Mouse (Mus musculus): Measurements from ENCODE around the gene Plaa.
A peak's percentile ranks its signal among the peaks of the same experiment; 100 is the strongest.
"Not testable (repeated sequence)": the region's sequence is repeated elsewhere in the genome, so short reads cannot be mapped to it uniquely, and the experiment has no call there.

Plaa gene

DNA sequence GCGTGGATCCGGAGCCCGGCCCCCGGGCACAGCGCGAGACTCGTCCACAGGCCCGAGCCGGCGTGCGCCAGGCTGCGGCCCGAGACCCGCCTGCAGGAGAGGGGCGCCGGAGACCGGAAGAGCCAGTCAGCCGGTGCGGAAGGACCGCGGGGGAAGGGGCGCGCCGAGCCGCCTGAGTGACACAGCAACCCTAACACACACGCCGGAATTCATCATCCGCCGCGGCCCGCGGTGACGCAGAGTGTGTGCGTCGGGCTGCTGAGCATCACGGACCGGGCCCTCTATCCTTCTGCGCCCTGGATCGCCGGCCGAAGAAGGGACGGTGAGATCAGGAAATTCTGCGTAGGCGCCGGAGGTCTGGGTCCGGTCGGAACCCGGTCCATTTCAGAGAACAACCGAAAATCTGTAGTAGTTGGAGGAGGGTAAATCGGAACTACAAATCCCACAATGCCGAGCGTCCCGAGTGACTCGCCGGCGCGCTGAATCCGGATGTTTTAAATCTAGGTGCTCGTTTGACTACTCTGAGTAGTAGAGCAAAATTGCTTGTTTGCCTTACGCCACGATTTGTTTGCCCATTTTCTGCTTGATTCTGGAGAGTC, at the start of gene Plaa:
Gene Plaa (minus strand): TSS at position 214 of the 599 bp plus-strand sequence.
- DNase-seq = peak; percentile 90

DNA sequence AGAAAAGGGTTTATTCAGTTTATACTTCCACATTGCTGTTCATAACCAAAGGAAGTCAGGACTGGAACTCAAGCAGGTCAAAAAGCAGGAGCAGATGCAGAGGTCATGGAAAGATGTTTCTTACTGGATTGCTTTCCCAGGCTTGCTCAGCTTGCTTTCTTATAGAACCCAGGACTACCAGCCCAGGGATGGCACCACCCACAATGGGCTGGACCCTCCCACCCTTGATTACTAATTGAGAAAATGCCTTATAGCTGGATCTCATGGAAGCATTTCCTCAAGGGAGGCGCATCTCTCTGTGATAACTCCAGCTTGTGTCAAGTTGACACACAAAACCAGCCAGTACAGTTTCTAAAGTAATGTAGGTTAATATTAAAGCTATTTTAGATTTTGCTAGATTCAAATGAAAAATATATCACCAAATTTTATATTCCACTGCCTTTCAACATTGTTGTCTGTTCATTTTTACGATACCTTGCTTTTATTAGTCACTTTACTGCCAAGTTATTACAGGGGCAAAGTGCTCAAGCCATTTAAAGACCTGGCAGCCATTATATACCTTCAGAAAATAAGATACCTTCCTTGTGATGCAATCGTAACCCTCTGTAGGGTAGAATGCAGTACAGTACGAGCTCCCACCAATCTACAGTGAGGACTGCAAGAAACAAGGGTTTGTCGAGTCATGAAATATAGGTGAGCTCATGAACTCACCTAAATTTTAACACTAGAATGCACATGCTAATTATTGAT, 47.6 kb upstream of the Plaa start:
- not testable (repeated sequence) for DNase-seq

DNA sequence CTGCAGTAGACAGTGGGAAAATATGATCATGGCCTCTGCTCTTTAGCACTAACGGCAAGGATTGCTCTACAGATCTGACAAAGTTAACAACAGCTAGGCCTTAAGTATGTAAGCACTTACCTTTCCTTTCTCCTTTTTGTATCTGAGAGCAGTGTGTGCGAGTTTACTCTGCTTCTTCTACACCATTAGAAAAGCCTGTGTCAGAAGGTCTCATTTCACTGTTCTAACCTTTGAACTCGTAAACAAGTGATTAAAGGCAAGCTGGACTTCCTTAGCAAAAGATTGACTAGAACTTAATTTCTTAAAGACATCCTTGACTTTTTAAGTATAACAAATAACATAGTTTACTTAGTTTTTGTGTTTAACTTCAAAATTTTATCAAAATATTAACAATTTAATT, 46.9 kb upstream of the Plaa start, which contains the start of gene Lrrc19:
Gene Lrrc19 (minus strand): TSS at position 225 of the 400 bp plus-strand sequence.
- no peak for DNase-seq

DNA sequence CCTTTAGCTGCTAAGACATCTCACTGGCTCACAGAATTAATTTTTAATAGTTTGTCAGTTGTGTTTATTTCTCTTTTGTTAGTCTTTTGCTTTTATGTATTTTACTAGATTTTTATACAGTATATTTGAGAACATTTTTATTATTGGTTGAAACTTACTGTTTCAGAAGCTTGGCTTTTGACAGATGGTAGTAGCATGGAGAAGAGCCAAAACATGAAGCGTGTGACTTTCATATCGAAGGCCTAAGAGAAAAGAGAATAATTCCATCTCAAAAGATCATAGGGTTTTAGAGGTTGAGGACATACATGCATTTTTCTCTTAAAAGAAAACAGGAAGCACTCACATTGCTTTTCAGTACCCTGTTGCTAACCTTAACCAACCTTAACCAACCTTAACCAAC, 40.1 kb upstream of the Plaa start:
- no peak for DNase-seq

DNA sequence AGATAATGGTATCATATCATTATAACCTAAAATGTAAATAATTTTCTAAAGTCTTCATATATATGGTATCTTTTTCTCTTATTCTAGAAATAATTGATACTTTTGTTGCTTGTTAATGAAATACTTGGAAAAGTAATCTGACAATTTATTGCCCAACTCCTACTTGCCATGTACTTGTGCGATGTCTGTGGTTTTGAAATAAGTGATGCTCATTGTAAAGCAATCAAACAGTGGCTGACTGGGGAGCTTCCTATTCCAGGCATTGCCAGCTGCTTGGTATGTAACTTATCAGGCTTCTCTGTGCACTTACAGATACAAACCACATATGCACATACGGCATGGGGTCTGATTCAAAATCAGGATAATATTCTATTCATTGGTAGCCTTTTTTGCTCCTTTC, 17.0 kb upstream of the Plaa start:
- DNase-seq = no peak

DNA sequence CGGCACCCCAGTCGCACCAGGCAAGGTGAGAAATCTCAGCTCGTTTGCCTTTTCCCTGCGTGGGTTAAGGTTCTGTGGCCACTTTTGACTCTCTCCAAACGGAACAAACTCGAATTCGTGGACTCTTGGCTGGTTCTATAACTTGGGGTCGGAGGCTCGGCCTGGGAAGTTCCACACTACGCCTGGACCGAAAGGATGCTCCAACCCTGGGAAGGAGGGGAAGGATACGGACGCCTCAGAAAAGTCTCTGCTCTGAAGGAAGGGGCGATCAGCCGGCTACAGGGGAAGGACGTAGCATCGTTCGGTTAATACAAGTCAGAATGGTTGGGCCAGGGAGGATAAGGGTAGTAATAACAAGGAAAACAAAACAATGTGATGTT, 11.6 kb upstream of the Plaa start:
- no peak for DNase-seq

DNA sequence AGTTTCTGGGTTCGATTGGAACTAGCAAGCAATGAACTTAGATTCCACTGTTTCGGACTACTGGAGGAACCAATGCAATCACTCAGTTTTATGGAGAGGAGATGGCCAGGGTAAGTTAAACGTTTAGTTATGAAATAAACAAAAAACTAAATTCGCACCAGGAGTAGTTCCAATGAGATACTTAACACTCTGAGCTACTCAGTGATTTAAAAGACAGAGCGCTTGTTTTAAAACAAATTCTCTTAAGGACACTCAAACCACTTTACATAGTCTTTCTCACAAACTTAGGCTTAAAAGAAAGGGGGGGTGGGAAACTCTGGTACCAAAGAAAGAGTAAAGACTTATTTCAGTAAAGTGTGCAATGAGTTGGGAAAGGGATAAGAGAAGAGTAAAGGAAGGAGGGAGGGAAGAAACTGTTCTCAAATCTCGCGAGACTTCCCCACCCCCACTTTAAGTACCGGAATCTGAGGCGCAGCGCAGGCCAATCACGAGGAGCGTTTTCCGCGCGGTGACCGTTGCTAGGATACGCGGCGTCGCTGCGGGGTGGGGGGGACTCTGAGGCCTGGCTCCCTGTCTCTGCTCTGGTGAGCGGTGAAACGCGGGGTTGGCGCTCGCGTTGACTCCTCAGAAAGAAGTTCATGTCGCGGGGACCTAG, 11.1 kb upstream of the Plaa start, which contains the start of gene Ift74:
Gene Ift74 (plus strand): TSS at position 520 of the 655 bp plus-strand sequence.
- peak; percentile 93 for DNase-seq

DNA sequence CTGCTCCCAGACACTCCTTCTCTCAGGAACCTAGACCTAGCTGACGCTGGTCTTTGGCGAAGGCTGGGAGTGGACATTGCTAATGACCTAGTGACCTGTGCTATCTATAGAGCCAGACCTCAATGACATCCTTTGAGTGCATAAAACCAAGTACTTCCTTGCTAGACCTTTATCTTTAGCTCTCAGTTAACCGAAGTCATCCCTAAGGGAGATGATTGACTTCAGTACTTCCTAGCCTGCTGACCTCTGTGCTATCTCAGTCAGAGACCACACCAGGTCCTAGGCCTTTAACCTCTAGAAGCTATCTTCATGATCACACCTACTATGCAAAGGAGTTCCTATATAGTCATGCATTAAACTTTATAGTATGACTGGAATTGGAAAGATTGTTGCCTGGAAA, 7.3 kb upstream of the Plaa start:
- DNase-seq = no peak

DNA sequence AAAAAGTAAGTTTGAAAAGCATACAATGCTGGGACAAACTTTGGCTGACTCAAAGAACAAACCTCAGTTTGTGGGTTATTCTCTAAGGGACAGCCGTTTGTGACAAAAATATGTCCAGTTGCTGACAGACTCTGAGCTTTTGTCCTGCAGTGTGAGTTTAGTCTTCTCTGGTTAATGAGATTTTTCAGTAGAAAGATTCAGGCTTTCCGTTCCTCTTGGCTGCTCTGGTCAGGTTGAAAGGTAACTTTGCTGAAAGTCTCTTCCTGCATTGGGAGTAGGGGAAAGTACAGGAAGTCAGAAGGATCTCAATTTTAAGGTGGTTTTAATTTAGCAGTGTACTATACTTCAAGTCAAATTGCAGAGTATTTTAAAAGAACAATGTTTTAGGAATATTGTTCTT, 2.5 kb upstream of the Plaa start:
- no peak for DNase-seq

DNA sequence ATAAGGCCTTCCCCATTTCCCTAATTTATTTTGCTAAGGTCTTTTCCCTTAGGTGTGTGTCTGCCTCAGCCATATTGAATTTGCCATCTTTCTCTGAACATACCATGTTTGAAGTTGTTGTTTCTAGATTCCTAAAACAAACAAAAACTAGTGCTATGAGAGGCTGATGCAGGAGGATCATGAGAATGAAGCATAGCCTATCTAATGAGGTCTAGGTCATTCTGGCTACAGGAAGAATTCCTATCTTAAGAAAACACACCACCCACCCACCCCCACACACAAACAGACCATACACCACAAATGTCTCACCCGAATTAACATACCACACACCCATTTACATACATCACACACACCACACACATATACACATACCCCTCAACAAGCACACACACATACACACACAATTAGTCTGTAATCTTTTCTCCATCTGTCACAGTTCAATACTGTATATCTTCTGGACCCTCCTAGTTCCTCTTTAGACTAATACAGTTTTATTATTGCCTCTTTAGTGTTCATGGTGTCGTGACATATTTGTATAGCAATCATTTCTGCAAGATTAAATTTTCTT, 1.5 kb upstream of the Plaa start:
- no peak for DNase-seq

DNA sequence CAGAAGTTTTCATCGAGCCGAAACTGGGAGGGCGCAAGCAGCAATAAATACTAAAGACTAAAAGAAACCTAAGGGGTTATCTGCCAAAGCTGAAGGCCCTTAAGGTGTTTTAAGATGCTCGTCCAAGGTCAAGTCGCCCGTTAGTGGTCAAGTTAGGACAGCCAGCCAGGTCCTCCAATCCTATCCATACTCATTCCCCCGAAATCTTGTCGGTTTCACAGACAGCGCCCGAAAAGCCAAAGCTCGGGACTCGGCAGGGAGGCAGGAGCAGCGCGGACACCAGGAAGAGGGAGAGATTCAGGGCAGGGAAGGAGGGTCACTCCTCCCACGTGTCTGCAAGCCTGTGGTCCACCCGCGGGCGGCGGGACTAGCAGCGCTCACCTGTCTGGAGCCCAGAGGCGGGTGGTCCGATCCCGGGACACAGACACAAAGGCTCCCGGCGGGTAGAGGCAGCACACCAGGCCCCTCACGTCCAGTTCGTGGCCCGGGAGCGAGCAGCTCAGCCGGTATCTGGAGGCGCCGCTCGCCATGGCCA, 481 bp downstream of the Plaa start:
- DNase-seq = no peak

DNA sequence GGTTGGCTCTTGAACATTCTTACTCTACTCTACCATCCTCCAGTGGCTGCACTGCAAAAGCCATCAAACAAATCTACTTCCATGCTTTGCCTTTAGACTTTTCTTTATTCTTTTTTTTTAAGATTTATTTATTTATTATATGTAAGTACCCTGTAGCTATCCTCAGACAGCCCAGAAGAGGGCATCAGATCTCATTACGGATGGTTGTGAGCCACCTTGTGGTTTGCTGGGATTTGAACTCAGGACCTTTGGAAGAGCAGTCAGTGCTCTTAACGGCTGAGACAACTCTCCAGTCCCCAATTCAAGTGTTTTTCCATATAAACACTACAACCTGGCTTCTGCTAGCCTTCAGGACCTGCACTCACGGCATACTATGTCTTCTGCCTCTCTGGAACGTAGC, 1.6 kb downstream of the Plaa start:
- no peak for DNase-seq

DNA sequence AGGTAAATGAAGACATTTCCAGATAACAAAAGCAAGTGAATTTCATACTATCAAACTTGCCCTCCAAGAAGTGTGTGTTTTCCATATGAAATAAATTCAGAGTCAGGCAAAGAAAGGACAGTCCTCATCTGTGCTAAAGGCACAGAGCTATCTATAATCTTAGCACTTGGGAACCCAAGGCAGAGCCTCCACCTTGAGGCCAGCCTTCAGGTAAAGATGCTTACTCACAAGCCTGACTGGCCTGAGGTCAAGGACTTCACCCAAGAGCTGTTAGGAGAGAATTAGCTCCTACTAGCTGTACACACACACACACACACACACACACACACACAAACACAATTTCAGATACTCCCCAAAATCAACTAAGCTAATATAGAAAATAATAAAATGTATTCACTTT, 10.3 kb downstream of the Plaa start:
- no peak for DNase-seq

DNA sequence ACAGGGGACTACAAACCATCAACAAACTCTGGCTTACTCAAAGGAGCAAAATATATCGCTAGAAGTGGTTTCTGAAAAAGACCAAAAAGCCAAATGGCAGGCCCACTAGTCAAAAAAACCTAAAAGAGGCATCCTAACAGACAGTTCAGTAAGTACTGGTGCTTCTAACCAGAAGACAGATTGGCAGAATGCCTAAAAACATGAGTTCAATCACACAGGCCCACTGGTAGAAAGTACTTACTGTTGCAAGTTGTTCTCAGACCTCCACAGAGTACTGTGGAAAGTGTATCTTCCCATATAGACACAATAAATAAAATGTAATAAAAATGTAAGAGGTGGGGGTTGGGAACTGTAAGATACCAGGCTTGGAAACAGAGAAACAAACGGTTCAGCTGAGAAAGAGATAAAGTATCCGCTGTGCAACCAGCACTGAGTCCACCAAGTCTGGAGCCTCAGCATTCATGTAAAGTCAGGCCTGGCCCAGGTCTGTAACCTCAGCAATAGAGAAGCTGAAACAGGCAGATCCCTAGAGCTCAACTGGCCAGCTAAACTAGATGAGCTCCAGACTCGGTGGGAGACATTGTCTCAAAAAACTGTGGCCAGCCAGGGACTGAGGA, 11.2 kb downstream of the Plaa start:
- DNase-seq = no peak

DNA sequence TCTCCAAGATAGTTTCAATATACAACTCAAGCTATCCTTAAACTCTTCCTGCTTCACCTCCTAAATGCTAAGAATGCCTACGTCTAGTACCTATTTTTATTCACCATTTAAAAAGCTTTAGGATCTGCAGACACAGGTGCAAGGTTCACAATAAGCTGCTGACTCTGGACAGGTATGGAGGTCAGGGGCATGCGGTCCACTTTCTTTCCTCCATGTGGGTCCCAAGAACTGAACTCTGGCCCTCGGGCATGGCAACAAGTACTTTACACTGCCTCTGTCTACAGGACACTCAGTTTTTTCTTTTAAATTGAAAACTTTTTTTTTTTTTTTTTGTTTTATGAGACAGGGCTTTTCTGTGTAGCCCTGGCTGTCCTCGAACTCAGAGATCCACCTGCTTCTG, 30.4 kb downstream of the Plaa start:
- no peak for DNase-seq

DNA sequence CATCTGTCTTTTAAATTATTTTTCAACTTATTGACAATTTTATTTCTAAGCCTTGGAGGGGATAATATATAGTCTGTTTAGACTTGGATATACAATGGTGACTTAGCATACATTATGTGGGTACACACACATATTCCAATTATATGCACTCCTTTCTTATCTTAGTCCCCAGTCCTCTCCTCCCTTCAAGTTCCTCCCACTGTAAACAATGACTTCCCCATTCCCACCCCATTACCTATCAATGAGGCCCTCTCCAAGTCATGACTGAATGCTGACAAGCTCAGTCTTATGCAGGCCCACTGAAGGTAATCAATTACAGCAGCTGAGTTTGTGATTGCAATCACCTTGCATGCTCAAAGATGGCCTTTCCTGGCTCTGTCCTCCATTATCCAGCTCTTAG, 38.7 kb downstream of the Plaa start:
- no peak for DNase-seq

DNA sequence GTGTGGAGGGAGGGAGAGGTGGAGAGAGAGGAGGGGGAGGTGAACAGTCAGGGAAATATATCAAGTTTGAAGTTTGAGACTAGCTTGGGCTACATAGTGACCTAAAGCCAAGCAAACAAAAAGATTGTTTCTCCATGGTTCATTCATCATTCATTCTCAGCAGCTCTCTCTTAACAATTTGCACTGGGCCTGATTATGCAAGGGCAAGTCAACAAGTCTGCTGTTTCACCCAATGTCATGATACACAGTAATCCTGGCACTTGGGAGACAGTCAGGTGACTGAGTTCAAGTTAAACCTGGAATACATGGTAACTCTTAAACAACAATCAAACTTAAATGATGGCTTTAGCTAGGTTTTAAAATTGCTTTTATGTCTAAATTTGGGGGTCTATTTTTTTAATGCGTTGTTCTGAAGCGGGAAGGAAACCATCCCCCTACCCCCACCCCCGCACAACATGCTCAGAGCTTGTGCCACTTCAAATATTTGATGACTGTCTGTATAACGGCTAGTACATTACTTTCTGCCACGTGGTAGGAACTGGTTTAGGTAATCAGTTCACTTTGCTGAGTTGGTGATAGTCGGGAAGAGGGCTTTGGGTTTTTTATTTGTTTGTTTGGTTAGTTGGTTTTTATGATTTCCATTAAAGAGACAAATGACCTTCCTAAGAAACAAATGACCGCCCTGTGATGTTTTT, 40.9 kb downstream of the Plaa start:
- no peak for DNase-seq

DNA sequence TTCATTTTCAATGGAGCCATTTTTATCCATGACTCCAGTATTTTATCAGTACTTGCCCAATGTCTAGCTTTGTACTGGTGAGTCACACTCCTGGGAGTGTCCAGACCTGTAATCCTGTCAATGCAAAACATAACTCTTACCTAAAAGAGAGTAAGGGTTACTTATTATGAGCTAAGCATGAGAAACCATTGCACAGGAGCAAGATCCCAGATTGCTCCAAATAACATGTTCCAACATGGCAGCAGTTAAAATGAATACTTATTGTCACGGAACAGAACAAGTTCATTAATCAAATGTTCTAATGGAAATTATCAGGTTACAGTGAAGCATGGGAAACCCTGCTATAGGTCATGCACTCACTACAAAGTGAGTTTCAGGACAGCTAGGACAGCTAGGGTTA, 42.7 kb downstream of the Plaa start:
- DNase-seq = no peak

DNA sequence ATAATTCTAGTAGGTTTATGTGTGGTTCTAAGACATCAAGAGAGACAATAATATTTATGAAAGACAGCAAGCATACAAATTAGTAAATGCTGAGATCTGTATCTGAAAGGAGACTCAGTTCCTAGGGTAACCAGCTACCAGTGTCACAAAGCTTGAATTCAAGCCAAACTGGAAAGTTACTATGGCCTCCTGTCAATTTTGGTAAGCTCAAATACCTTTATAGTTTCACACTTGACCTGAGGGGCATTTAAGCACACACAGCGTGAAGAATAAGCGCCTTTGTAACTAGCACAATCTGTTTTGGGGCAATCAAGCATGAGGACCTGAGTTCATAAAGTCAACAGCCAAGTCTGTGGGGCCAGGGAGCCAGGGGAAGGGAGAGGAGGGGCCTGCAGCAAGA, 43.8 kb downstream of the Plaa start:
- DNase-seq = no peak

DNA sequence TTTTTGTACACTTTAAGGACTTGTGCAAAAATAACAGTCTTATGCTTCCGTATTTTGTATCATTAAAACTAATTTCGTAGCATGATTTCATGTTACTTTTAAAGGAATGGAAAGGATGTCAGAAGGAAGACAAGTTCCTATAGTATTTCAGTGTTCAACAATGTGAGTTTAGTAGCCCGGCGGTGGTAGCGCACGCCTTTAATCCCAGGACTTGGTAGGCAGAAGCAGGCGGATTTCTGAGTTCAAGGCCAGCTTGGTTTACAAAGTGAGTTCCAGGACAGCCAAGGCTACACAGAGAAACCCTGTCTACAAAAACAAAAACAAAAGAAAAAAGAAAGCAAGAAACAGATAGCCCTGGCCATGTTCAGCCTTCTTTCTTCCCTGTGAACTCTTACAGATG, 45.9 kb downstream of the Plaa start:
- no peak for DNase-seq

DNA sequence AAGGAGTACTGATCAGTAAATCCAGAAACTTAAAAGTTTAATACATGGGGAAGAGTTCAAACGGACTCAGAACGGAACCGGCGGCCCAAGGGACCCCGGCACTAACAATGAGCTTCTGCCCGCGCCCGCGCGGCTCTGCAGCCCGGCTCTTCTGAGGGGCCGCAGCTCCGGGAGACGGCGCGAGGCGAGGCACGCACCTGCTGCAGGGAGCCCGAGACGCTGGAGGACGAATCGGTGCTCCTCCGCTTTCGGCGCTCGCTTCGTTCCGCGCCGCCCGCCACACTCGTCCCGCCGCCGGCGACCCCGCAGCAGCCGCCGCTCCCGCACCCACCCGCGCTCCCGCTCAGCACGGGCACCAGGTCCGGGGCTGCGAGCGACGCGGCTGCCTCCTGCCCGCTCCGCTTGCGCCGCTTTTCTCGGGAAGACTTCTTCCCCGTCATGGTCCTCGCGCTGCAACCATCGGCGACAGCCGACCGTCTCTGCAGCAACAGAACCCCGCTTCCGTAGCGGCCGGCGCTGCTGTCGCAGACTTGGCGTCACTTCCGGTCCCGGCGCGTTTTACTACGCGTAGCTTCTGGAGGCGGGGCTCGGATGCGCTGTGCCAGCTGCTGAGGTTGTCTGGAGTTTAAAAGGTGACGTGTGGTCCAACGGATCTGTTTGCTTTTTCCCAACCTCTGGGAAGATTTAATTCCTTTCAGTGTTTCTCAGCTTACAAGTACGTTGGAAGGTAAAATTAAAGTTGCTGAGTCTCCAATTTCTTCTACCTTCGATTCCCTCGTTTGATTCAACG, 46.6 kb downstream of the Plaa start, which contains the start of the genes Gm10306 and Caap1:
Gene Gm10306 (plus strand): TSS at position 282 of the 790 bp plus-strand sequence.
Gene Caap1 (minus strand): TSS at position 532 of the 790 bp plus-strand sequence.
- peak; percentile 98 for DNase-seq

All from right cerebral cortex, postnatal 4 days (tissue).